Mouse (Mus musculus): ENCODE measurements around the gene Klrb1c. TPM values are rescaled to one million over a fixed set of nuclear protein-coding genes. Genes with fewer than 3 reads are reported as not detected.
"Not testable (repeated sequence)": the region's sequence is repeated elsewhere in the genome, so short reads cannot be mapped to it uniquely, and the experiment has no call there.

The Klrb1c gene
- polyA plus RNA-seq, 1 experiment from 2014 or later, result 0.10 TPM

- H3K4me2 ChIP-seq; H3K4me1 ChIP-seq (replicated peaks); H3K27ac ChIP-seq; H3K36me3 ChIP-seq; H3K9me3 ChIP-seq (replicated peaks); H3K4me3 ChIP-seq; H3K9ac ChIP-seq; ATAC-seq (replicated peaks; ENCODE audit: insufficient number of reproducible peaks, insufficient read depth, low FRiP score, low read depth); H3K27me3 ChIP-seq: not testable (repeated sequence)
- WGBS, result 74% methylated on average over 6 of the region's 6 CpGs
Observed at GRCm38 (mm10) chr6:128747006-128747405, 42.0 kb downstream of the Klrb1c start.

- no peak for ATAC-seq (replicated peaks; ENCODE audit: insufficient number of reproducible peaks, insufficient read depth, low FRiP score, low read depth)
Observed at GRCm38 (mm10) chr6:128737445-128737844, 51.6 kb downstream of the Klrb1c start.

GRCm38 (mm10) chr6:128736100-128736499, 52.9 kb downstream of the Klrb1c start:
- Histone ChIP-seq H3K27ac (no peak overlapping the region), H3K36me3 (no peaks in the 10 kb centered on the region), H3K9me3 (replicated peaks) (no peaks in the 10 kb centered on the region), H3K4me3 (no peak overlapping the region), H3K9ac (no peak overlapping the region), H3K4me1 (replicated peaks) (no peaks in the 10 kb centered on the region), H3K27me3 (no peaks in the 10 kb centered on the region), H3K4me2 (no peak overlapping the region)
- no peak for ATAC-seq (replicated peaks; ENCODE audit: insufficient number of reproducible peaks, insufficient read depth, low FRiP score, low read depth)

More at GRCm38 (mm10) chr6:128737445-128737844, 51.6 kb downstream of the Klrb1c start:
- no peak overlapping the region for H3K4me3 ChIP-seq
- H3K9me3 ChIP-seq (replicated peaks), result no peaks in the 10 kb centered on the region
- no peak overlapping the region for H3K4me2 ChIP-seq
- H3K36me3 ChIP-seq, result no peaks in the 10 kb centered on the region
- H3K9ac ChIP-seq, result no peak overlapping the region
- 79% methylated on average over 7 of the region's 7 CpGs for WGBS
- H3K27ac ChIP-seq, result no peak overlapping the region
- no peaks in the 10 kb centered on the region for H3K27me3 ChIP-seq
- no peaks in the 10 kb centered on the region for H3K4me1 ChIP-seq (replicated peaks)

GRCm38 (mm10) chr6:128734896-128735295, 54.1 kb downstream of the Klrb1c start:
- Histone ChIP-seq H3K36me3 (no peaks in the 10 kb centered on the region), H3K9ac (no peak overlapping the region), H3K27ac (no peak overlapping the region), H3K4me1 (replicated peaks) (no peaks in the 10 kb centered on the region), H3K27me3 (no peaks in the 10 kb centered on the region), H3K4me3 (no peak overlapping the region), H3K9me3 (replicated peaks) (no peaks in the 10 kb centered on the region), H3K4me2 (no peak overlapping the region)
- ATAC-seq (replicated peaks; ENCODE audit: insufficient number of reproducible peaks, insufficient read depth, low FRiP score, low read depth), result no peak

GRCm38 (mm10) chr6:128733908-128734679, 54.9 kb downstream of the Klrb1c start:
- Histone ChIP-seq H3K4me1 (replicated peaks) (no peaks in the 10 kb centered on the region), H3K27me3 (no peaks in the 10 kb centered on the region), H3K4me2 (no peak overlapping the region), H3K27ac (no peak overlapping the region), H3K9me3 (replicated peaks) (no peaks in the 10 kb centered on the region), H3K9ac (no peak overlapping the region), H3K36me3 (no peaks in the 10 kb centered on the region), H3K4me3 (no peak overlapping the region)
- no peak for ATAC-seq (replicated peaks; ENCODE audit: insufficient number of reproducible peaks, insufficient read depth, low FRiP score, low read depth)
- WGBS, result 50% methylated on average over 5 of the region's 5 CpGs

- H3K27ac ChIP-seq, result no peak overlapping the region
Observed at GRCm38 (mm10) chr6:128732032-128732431, 57.0 kb downstream of the Klrb1c start.

More at GRCm38 (mm10) chr6:128732032-128732431, 57.0 kb downstream of the Klrb1c start:
- H3K9ac ChIP-seq, result no peak overlapping the region
- ATAC-seq (replicated peaks; ENCODE audit: insufficient number of reproducible peaks, insufficient read depth, low FRiP score, low read depth), result no peak
- H3K4me1 ChIP-seq (replicated peaks), result no peaks in the 10 kb centered on the region
- 78% methylated on average over 3 of the region's 3 CpGs for WGBS
- H3K9me3 ChIP-seq (replicated peaks), result no peaks in the 10 kb centered on the region
- H3K4me2 ChIP-seq, result no peak overlapping the region
- no peaks in the 10 kb centered on the region for H3K36me3 ChIP-seq
- no peak overlapping the region for H3K4me3 ChIP-seq
- H3K27me3 ChIP-seq, result no peaks in the 10 kb centered on the region

Other genes starting within 250 kb of the Klrb1c start
- gene A2ml1, start 207.6 kb downstream of the Klrb1c start, polyA plus RNA-seq (2015; fragmentation: Nextera tagmentation; extraction: Ambion mirVana), result 0.98 and 2.3 TPM in 2 replicates
- gene Klrb1a, start 165.7 kb downstream of the Klrb1c start, polyA plus RNA-seq (2015; fragmentation: Nextera tagmentation; extraction: Ambion mirVana), result 0.20 TPM in 1 of 2 replicates, not detected in the other
- not detected in 2 replicates for gene Clec2h, start 126.8 kb downstream of the Klrb1c start, polyA plus RNA-seq (2015; fragmentation: Nextera tagmentation; extraction: Ambion mirVana)
- not detected in 2 replicates for gene Klrb1, start 66.2 kb downstream of the Klrb1c start, polyA plus RNA-seq (2015; fragmentation: Nextera tagmentation; extraction: Ambion mirVana)
- gene Gm44511, start 37.1 kb upstream of the Klrb1c start, polyA plus RNA-seq (2015; fragmentation: Nextera tagmentation; extraction: Ambion mirVana), result not detected in 2 replicates
- gene Klrb1b, start 37.1 kb upstream of the Klrb1c start, polyA plus RNA-seq (2015; fragmentation: Nextera tagmentation; extraction: Ambion mirVana), result 0.15 and 0.37 TPM in 2 replicates
- 0.10 and 0.66 TPM in 2 replicates for gene Clec2i, start 98.4 kb upstream of the Klrb1c start, polyA plus RNA-seq (2015; fragmentation: Nextera tagmentation; extraction: Ambion mirVana)
- 0.18 and 3.5 TPM in 2 replicates for gene BC035044, start 101.9 kb upstream of the Klrb1c start, polyA plus RNA-seq (2015; fragmentation: Nextera tagmentation; extraction: Ambion mirVana)
- not detected in 2 replicates for gene Clec2g, start 145.2 kb upstream of the Klrb1c start, polyA plus RNA-seq (2015; fragmentation: Nextera tagmentation; extraction: Ambion mirVana)